Mouse (Mus musculus) liver, postnatal 0 days (tissue): ENCODE measurements at regions not wholly inside any gene's neighbourhood (a gene's known extent, or its start where the extent isn't known, plus 50 kb on each side); places are given as distances from the start of the nearest gene placed in this dataset.

ENCODE experiments used
- ATAC-seq: fragments of 200-750 bp; cut with Nextera tagmentation; 2 replicates; pipeline ENCODE4 v1.8.0; 2017; ENCODE audit warnings: mild to moderate bottlenecking, moderate library complexity
- DNase-seq: peaks from one replicate; pipeline ENCODE4 v3.0.0-alpha.2; 2016
- H3K27ac ChIP-seq: fragments of 300-500 bp; sonication (generic); 2 replicates; pipeline ENCODE4 v1.5.1; 2014; ENCODE audit warnings: antibody characterized with exemption, moderate library complexity, mild to moderate bottlenecking, low read depth
- H3K27me3 ChIP-seq: fragments of 300-500 bp; sonication (generic); 2 replicates; pipeline ENCODE4 v1.6.1; 2014; ENCODE audit warnings: low read length, control low read depth, mixed read lengths; ENCODE audit not compliant: insufficient read depth
- H3K36me3 ChIP-seq: fragments of 300-500 bp; sonication (generic); replicated peaks from 2 replicates; pipeline ENCODE4 v1.6.1; 2014; ENCODE audit warnings: mild to moderate bottlenecking, control low read depth, low read length, moderate library complexity, mixed read lengths; ENCODE audit not compliant: insufficient read depth
- H3K4me1 ChIP-seq: fragments of 300-500 bp; sonication (generic); 2 replicates; pipeline ENCODE4 v1.6.1; 2014; ENCODE audit warnings: antibody characterized with exemption, mild to moderate bottlenecking, control low read depth; ENCODE audit not compliant: insufficient read depth
- H3K4me2 ChIP-seq: fragments of 300-500 bp; sonication (generic); 2 replicates; pipeline ENCODE4 v1.6.1; 2014; ENCODE audit warnings: low read depth, mild to moderate bottlenecking, low read length, moderate library complexity, mixed read lengths
- H3K4me3 ChIP-seq: fragments of 300-500 bp; sonication (generic); 2 replicates; pipeline ENCODE4 v1.5.1; 2014; ENCODE audit warnings: low read depth, low read length
- H3K9ac ChIP-seq: fragments of 300-500 bp; sonication (generic); replicated peaks from 2 replicates; pipeline ENCODE4 v1.6.1; 2014; ENCODE audit warnings: mild to moderate bottlenecking, moderate library complexity
- H3K9me3 ChIP-seq: fragments of 300-500 bp; sonication (generic); 2 replicates; pipeline ENCODE4 v1.6.1; 2016; ENCODE audit warnings: mild to moderate bottlenecking, control low read depth, low read length, mixed read lengths
- CTCF ChIP-seq: sonication (generic); IDR thresholded peaks from 2 replicates; pipeline ENCODE4 v1.5.1; 2016; ENCODE audit warnings: antibody characterized with exemption, low read depth
- EP300 ChIP-seq: IDR thresholded peaks from 2 replicates; pipeline ENCODE4 v1.6.1; 2016; ENCODE audit warnings: antibody characterized with exemption, low read depth, mild to moderate bottlenecking
- WGBS: fragments of 180-500 bp; shearing (Covaris S2); extraction: QIAGEN DNeasy Blood & Tissue Kit; methylation state at CpG from one replicate; pipeline ENCODE4 v1.1.7; 2014; ENCODE audit not compliant: insufficient replicate concordance; 5-methylcytosine and 5-hydroxymethylcytosine counted together

DNA sequence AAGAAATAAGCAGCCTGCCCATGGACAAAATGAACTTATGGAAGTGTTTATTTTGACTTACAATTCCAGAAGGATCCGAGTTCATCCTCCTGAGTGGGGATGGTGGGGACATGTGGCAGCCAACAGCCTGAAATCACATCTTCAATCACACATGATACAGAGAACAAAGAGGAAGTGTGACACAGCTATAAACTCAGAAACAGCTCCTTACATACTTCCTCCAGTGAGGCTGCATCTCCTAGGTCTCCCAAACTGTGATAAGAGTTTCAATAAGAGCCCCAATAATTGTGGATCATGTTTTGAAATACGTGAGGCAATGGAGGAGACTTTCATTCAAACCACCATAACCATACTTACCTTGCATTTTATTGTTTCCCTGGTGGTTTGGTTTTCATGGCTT lies 103.1 kb upstream of the Ccdc54 start:
- TF ChIP-seq EP300: no peak
- TF ChIP-seq CTCF: no peak
- H3K27me3 ChIP-seq: no peaks in the 10 kb centered on the region

DNA sequence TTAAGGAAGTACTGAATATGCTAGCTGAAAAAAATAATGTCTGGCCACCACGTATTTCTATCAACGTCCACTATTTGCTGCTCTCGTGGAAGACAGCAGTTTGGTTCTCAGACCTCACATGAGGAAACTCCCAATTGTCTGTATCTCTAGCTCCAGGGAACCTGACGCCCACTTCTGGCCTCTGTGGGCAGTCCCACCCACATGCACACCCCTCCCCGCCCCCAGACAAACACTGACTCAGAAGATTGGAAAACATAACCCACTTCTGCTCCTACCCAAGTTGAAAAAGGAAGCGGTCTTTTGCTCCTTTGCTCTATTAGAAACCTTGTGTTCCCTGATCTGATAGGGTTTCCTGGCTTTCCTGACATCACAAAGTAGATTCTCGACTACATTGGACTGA lies 99.9 kb upstream of the Ccdc54 start:
- no peak for ATAC-seq
- Histone ChIP-seq H3K4me2 (no peak overlapping the region), H3K36me3 (no peaks in the 10 kb centered on the region), H3K9me3 (no peaks in the 10 kb centered on the region), H3K4me1 (no peaks in the 10 kb centered on the region), H3K9ac (no peak overlapping the region), H3K4me3 (no peak overlapping the region), H3K27ac (no peak overlapping the region), H3K27me3 (no peaks in the 10 kb centered on the region)
- no peak for TF ChIP-seq EP300
- 36% methylated on average over 7 of the region's 7 CpGs for WGBS
- DNase-seq: no peak

More for the DNA sequence above, 103.1 kb upstream of the Ccdc54 start:
- WGBS: 57% methylated on average over 2 of the region's 2 CpGs
- H3K36me3 ChIP-seq: no peaks in the 10 kb centered on the region
- H3K27ac ChIP-seq: no peak overlapping the region
- no peak for DNase-seq
- H3K4me2 ChIP-seq: no peak overlapping the region
- ATAC-seq: no peak
- H3K4me3 ChIP-seq: no peak overlapping the region
- no peaks in the 10 kb centered on the region for H3K4me1 ChIP-seq
- H3K9ac ChIP-seq: no peak overlapping the region
- H3K9me3 ChIP-seq: no peaks in the 10 kb centered on the region

DNA sequence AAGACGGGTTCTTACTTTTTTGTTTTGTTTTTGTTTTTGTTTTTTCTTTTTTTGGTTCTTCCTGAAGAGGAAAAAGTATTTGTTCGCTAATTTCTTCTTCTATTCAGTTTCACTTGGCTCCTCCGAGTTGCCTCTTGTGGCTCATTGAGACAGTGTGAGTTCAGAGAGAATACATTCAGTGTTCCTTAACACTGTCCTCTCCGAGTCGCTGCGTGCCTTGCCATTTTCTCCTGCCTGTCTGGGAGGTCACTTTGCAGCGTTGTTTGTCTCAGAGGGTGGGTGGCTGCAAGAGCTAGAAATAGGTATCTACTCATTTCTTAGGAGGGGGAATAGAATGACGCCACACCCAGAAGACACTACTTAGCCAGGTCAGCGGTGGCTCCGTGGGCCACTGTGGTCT lies 98.6 kb upstream of the Ccdc54 start:
- DNase-seq (no peak), ATAC-seq (no peak)
- TF ChIP-seq EP300 (no peak), CTCF (no peak)
- H3K36me3 ChIP-seq: no peaks in the 10 kb centered on the region
- peak overlapping the region; percentile 33 for H3K4me2 ChIP-seq
- no peaks in the 10 kb centered on the region for H3K4me1 ChIP-seq
- WGBS: 44% methylated on average over 10 of the region's 10 CpGs
- no peak overlapping the region for H3K9ac ChIP-seq
- no peaks in the 10 kb centered on the region for H3K27me3 ChIP-seq
- peak overlapping the region; percentile 29; the same call in 1 of the 2 replicates for H3K4me3 ChIP-seq
- no peaks in the 10 kb centered on the region for H3K9me3 ChIP-seq
- H3K27ac ChIP-seq: no peak overlapping the region

DNA sequence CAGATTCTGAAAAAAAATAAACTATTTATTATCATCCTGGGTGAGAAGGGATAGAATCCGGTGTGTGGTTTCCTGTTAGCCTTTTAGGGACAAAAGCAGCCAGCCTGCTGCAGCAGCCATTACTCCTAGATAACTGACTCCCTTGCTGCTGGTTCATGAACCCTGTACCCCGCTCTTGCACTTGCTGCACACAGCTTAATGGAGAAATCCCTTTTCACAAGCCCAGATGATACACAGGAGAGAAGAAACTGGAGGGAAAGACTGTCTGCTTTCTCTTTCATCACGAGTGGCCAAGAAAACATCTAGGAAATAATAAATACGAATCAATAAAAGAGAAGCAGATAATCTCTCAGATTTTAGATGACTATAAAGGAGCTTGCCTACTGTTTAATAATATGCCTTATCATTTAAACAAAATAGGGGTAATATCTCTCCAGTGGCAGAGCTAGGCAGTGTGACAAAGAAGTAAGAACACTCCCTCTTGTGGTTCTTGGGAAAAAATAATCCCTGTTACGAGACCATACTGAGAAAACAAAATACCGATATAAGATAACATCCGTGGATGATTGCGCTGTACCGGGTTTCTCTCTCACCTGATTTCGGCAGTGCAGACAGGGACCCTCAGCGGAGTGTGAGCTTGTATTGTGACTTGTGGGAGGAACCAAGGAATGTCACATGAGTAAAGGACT lies 98.0 kb upstream of the Ccdc54 start:
- no peaks in the 10 kb centered on the region for H3K36me3 ChIP-seq
- no peaks in the 10 kb centered on the region for H3K9me3 ChIP-seq
- H3K4me1 ChIP-seq: no peaks in the 10 kb centered on the region
- no peak for TF ChIP-seq EP300
- TF ChIP-seq CTCF: peak; percentile 32; the same call in 1 of the 2 replicates
- no peak overlapping the region for H3K27ac ChIP-seq
- H3K27me3 ChIP-seq: no peaks in the 10 kb centered on the region
- no peak overlapping the region for H3K9ac ChIP-seq
- H3K4me2 ChIP-seq: peak overlapping the region; percentile 33; the same call in 1 of the 2 replicates
- ATAC-seq (no peak), DNase-seq (no peak)
- 39% methylated on average over 11 of the region's 11 CpGs for WGBS
- H3K4me3 ChIP-seq: peak overlapping the region; percentile 29; the same call in 1 of the 2 replicates

DNA sequence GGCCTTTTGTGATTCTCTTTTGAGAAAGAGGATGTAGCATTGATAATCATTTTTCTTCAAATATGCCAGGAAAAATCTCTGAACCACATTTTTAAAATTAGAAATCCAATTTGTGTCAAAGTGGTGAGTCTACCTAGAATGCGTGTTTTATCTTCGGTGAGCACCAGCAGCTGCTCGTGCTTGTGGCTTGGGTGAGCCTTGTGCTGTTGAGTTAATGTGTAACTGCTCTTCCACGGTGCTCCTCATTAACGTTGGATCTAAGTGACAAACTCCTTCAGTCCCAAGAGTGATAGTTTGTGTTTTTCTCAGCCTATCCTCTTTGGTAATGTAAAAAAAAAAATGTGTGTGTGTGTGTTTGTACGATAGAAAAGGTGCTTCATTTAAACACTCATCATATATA lies 88.7 kb upstream of the Ccdc54 start:
- no peaks in the 10 kb centered on the region for H3K27me3 ChIP-seq
- no peak for DNase-seq
- no peak overlapping the region for H3K4me3 ChIP-seq
- H3K36me3 ChIP-seq: no peaks in the 10 kb centered on the region
- no peak overlapping the region for H3K4me2 ChIP-seq
- TF ChIP-seq EP300: no peak
- TF ChIP-seq CTCF: no peak
- ATAC-seq: no peak
- no peaks in the 10 kb centered on the region for H3K9me3 ChIP-seq
- no peaks in the 10 kb centered on the region for H3K4me1 ChIP-seq
- no peak overlapping the region for H3K27ac ChIP-seq
- 49% methylated on average over 6 of the region's 6 CpGs for WGBS
- no peak overlapping the region for H3K9ac ChIP-seq

DNA sequence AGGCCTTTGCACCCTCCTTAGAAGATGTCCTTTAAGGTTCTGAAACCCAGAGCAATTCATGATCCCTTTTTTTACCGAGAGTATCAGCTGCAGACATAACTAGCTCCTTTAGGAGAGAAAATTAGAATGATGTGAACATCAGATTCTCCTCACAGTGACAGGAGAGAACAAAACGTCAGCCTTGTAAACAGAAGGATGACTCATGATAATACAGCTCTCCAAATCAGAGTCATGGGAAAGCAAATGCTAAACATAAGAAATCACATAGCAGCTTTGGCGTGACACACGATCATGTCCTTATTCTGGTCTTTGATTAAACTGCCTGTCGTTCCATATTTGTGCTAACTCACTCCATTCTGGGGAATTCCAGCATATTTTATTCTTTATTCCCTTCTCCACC lies 82.4 kb upstream of the Ccdc54 start:
- no peak for TF ChIP-seq EP300
- TF ChIP-seq CTCF: no peak
- no peak for ATAC-seq
- H3K9me3 ChIP-seq: no peaks in the 10 kb centered on the region
- H3K9ac ChIP-seq: no peak overlapping the region
- no peak for DNase-seq
- no peak overlapping the region for H3K4me3 ChIP-seq
- H3K36me3 ChIP-seq: no peaks in the 10 kb centered on the region
- H3K27me3 ChIP-seq: no peaks in the 10 kb centered on the region
- no peaks in the 10 kb centered on the region for H3K4me1 ChIP-seq
- WGBS: 68% methylated on average over 5 of the region's 5 CpGs
- H3K4me2 ChIP-seq: no peak overlapping the region
- no peak overlapping the region for H3K27ac ChIP-seq
